Mouse (Mus musculus) cerebellum, adult 2 months (tissue): ENCODE measurements at regions not wholly inside any gene's neighbourhood (a gene's known extent, or its start where the extent isn't known, plus 50 kb on each side); places are given as distances from the start of the nearest gene placed in this dataset.

Source experiments
- CTCF ChIP-seq: fragments of 200-500 bp; IDR thresholded peaks from 2 replicates; pipeline ENCODE4 v1.5.1; 2011; ENCODE audit warnings: low read depth, mild to moderate bottlenecking, control low read depth, low read length, moderate library complexity, borderline replicate concordance; ENCODE audit not compliant: insufficient read depth
- POLR2A ChIP-seq: fragments of 200-500 bp; IDR thresholded peaks from 2 replicates; pipeline ENCODE4 v1.6.1; 2011; ENCODE audit warnings: low read length, control low read depth, borderline replicate concordance; ENCODE audit not compliant: insufficient read depth

DNA sequence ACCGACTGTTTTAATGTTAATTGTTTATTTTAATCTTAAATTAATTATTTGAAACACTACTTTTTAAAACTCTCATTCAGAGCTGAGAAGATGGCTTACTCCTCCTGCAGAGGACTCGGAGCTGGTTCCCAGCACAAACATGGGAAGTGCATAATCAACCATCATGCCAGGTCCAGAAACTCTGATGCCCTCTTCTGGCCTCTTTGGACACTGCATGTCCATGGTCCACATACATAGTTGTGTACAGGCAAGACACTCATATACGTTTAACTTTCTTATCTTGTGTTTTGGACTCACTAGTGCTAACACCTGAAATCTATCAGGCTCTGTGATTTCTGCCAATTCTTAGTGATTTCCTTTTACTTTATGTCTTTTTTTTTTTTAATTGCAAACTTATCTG lies 57.8 kb downstream of the Cyp26a1 start:
- TF ChIP-seq CTCF (no peak), POLR2A (no peak)
